Mouse (Mus musculus): ENCODE measurements around the gene Sppl2b. TPM values are rescaled to one million over a fixed set of nuclear protein-coding genes. Genes with fewer than 3 reads are reported as not detected.
A peak's percentile ranks its signal among the peaks of the same experiment; 100 is the strongest.
"Not testable (repeated sequence)": the region's sequence is repeated elsewhere in the genome, so short reads cannot be mapped to it uniquely, and the experiment has no call there.

Sppl2b gene
- polyA plus RNA-seq, 1 experiment, result 33.4 TPM

DNA sequence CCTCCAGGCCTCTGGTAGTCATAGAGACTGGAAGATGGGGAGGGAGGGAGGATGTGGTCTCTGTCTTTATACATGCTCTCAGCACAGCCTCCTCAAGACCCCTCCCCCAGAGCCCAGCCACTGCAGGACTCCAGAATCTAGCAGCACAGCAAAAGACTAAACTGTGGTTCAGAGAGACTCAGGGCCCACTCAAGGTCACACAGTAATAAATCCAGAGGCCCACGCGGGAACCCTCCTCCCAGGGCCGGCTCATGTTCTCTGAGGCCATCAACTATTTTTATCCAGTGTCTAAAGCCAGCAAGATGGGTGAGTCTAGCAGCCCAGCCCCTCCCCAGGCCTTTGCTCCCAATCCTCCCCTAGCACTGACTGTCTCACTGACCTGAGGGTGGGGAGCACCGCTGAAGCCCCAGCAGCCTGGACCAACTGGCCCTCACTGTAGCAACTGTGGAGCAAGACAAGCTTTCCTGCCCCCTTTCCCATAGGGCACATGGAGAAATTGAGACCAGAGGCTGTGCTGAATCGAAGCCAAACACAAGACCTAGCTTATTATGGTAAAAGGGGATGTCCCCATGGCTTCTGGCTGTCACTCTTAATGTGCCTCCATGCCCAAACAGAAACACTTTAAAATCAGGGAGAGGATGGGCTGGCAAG, 42.6 kb upstream of the Sppl2b start:
- no peaks in the 10 kb centered on the region for H3K36me3 ChIP-seq (replicated peaks; ENCODE audit: low read length)
- TF ChIP-seq FLI1 (IDR thresholded peaks at IDR 0.05; ENCODE audit: low read length) (no peak), GATA1 (IDR thresholded peaks at IDR 0.05; ENCODE audit: borderline replicate concordance, low read length) (no peak)
- H3K4me1 ChIP-seq, result peaks cover 48% of the 10 kb centered on the region
- no peaks in the 10 kb centered on the region for H3K9me3 ChIP-seq
- H3K27me3 ChIP-seq (replicated peaks), result peaks cover 49% of the 10 kb centered on the region
- H3K4me3 ChIP-seq (replicated peaks), result no peak overlapping the region

DNA sequence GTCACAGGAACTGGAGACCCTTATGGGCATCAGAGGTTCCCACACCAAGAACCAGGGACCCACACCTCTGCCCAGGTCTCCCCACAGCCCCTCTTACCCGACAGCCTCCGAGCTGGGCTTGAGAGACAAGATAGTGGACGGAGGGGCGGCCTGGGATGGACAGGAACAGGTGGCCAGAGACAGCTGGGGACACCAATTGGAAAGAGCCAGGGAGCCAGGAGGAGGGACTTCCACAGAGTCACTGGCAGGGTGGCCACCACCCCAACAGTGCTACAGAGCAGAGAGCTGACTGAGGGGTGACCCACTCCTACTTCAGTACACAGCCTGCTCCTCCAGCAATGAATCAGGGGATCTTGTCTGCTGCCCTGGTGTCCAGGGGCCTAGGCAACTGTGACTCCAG, 41.7 kb upstream of the Sppl2b start, which contains the start of gene Jsrp1:
TSS of gene Jsrp1 (minus strand) at position 133 of the 400 bp plus-strand sequence.
- Histone ChIP-seq H3K4me1 (peaks cover 42% of the 10 kb centered on the region), H3K36me3 (replicated peaks; ENCODE audit: low read length) (no peaks in the 10 kb centered on the region), H3K9me3 (no peaks in the 10 kb centered on the region), H3K4me3 (replicated peaks) (peak within 1 kb of the TSS; percentile 1), H3K27me3 (replicated peaks) (peaks cover 44% of the 10 kb centered on the region)
- no peak for TF ChIP-seq GATA1 (IDR thresholded peaks at IDR 0.05; ENCODE audit: borderline replicate concordance, low read length)
- TF ChIP-seq FLI1 (IDR thresholded peaks at IDR 0.05; ENCODE audit: low read length), result no peak

GRCm38 (mm10) chr10:80814800-80815199, 40.3 kb upstream of the Sppl2b start:
- no peak overlapping the region for H3K4me3 ChIP-seq (replicated peaks)
- TF ChIP-seq FLI1 (IDR thresholded peaks at IDR 0.05; ENCODE audit: low read length), result no peak
- no peak for TF ChIP-seq GATA1 (IDR thresholded peaks at IDR 0.05; ENCODE audit: borderline replicate concordance, low read length)
- peaks cover 45% of the 10 kb centered on the region for H3K4me1 ChIP-seq
- peaks cover 31% of the 10 kb centered on the region for H3K27me3 ChIP-seq (replicated peaks)
- H3K36me3 ChIP-seq (replicated peaks; ENCODE audit: low read length), result no peaks in the 10 kb centered on the region
- H3K9me3 ChIP-seq, result no peaks in the 10 kb centered on the region

DNA sequence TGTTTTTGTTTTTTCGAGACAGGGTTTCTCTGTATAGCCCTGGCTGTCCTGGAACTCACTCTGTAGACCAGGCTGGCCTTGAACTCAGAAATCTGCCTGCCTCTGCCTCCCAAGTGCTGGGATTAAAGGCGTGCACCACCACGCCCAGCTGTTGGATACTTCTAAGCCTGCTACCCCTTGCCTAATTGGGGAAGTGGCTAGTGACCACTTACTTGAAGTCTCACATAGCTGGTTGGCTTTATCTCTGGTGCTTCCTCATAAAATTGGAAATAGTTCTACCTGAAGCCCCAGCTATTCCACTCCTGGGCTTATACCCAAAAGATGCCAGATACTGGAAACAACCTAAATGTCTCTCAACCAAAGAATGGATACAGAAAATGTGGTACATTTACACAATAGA, 38.8 kb upstream of the Sppl2b start:
- H3K4me3 ChIP-seq (replicated peaks); H3K36me3 ChIP-seq (replicated peaks; ENCODE audit: low read length); H3K9me3 ChIP-seq: not testable (repeated sequence)
- Histone ChIP-seq H3K4me1 (peaks cover 34% of the 10 kb centered on the region), H3K27me3 (replicated peaks) (peaks cover 21% of the 10 kb centered on the region)

DNA sequence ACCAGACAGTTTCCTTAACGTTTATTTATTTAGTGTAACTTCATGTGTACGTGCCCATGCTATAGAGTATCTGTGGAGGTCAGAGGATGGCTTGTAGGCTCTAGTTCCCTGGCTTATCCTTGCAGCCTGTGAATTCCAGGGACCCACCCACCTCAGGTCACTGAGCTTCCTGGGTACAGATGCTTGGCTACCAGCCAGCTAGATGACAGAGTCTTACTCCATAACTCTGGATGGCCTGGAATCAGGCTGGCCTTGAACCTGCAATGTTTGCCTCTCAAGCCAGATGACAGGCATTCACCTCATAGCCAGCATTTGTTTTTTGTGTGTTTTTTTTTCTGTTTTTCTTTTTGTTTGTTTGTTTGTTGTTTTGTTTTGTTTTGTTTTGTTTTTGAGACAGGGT, 37.9 kb upstream of the Sppl2b start:
- H3K4me3 ChIP-seq (replicated peaks), result no peak overlapping the region
- no peaks in the 10 kb centered on the region for H3K9me3 ChIP-seq
- H3K4me1 ChIP-seq, result peaks cover 33% of the 10 kb centered on the region
- H3K27me3 ChIP-seq (replicated peaks), result peaks cover 15% of the 10 kb centered on the region
- H3K36me3 ChIP-seq (replicated peaks; ENCODE audit: low read length), result no peaks in the 10 kb centered on the region
- no peak for TF ChIP-seq FLI1 (IDR thresholded peaks at IDR 0.05; ENCODE audit: low read length)
- no peak for TF ChIP-seq GATA1 (IDR thresholded peaks at IDR 0.05; ENCODE audit: borderline replicate concordance, low read length)

- H3K36me3 ChIP-seq (replicated peaks; ENCODE audit: low read length); H3K9me3 ChIP-seq; H3K27me3 ChIP-seq (replicated peaks); H3K4me3 ChIP-seq (replicated peaks): not testable (repeated sequence)
- peaks cover 32% of the 10 kb centered on the region for H3K4me1 ChIP-seq
These were observed 37.1 kb upstream of the Sppl2b start for GRCm38 (mm10) chr10:80817955-80818354.

GRCm38 (mm10) chr10:80818599-80819281, 36.3 kb upstream of the Sppl2b start:
- H3K9me3 ChIP-seq, result no peaks in the 10 kb centered on the region
- H3K4me3 ChIP-seq (replicated peaks), result no peak overlapping the region
- TF ChIP-seq GATA1 (IDR thresholded peaks at IDR 0.05; ENCODE audit: borderline replicate concordance, low read length) (no peak), FLI1 (IDR thresholded peaks at IDR 0.05; ENCODE audit: low read length) (no peak)
- H3K36me3 ChIP-seq (replicated peaks; ENCODE audit: low read length), result no peaks in the 10 kb centered on the region
- H3K4me1 ChIP-seq, result peaks cover 35% of the 10 kb centered on the region
- H3K27me3 ChIP-seq (replicated peaks), result peaks cover 2% of the 10 kb centered on the region

GRCm38 (mm10) chr10:80819406-80819805, 35.7 kb upstream of the Sppl2b start:
- Histone ChIP-seq H3K4me3 (replicated peaks) (no peak overlapping the region), H3K36me3 (replicated peaks; ENCODE audit: low read length) (no peaks in the 10 kb centered on the region), H3K27me3 (replicated peaks) (peaks cover 2% of the 10 kb centered on the region), H3K9me3 (no peaks in the 10 kb centered on the region), H3K4me1 (peaks cover 41% of the 10 kb centered on the region)
- TF ChIP-seq GATA1 (IDR thresholded peaks at IDR 0.05; ENCODE audit: borderline replicate concordance, low read length), result no peak

DNA sequence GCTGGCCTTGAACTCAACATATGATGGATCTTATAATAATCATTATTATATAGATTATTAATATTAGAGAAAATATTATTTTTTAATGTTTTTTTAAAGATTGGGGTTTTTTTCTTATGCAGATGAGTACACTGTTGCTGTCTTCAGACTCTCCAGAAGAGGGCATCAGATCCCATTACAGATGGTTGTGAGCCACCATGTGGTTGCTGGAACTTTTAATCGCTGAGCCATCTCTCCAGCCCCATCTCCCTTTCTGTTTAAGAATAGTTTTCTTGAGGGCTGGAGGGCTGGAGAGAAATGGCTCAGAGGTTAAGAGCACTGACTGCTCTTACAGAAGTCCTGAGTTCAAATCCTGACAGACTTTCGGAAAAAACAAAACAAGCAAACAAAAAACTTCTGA, 33.1 kb upstream of the Sppl2b start:
- no peaks in the 10 kb centered on the region for H3K27me3 ChIP-seq (replicated peaks)
- H3K9me3 ChIP-seq, result no peaks in the 10 kb centered on the region
- no peaks in the 10 kb centered on the region for H3K36me3 ChIP-seq (replicated peaks; ENCODE audit: low read length)
- TF ChIP-seq FLI1 (IDR thresholded peaks at IDR 0.05; ENCODE audit: low read length), result no peak
- no peak for TF ChIP-seq GATA1 (IDR thresholded peaks at IDR 0.05; ENCODE audit: borderline replicate concordance, low read length)
- H3K4me3 ChIP-seq (replicated peaks), result peak overlapping the region; percentile 78
- H3K4me1 ChIP-seq, result peaks cover 49% of the 10 kb centered on the region

DNA sequence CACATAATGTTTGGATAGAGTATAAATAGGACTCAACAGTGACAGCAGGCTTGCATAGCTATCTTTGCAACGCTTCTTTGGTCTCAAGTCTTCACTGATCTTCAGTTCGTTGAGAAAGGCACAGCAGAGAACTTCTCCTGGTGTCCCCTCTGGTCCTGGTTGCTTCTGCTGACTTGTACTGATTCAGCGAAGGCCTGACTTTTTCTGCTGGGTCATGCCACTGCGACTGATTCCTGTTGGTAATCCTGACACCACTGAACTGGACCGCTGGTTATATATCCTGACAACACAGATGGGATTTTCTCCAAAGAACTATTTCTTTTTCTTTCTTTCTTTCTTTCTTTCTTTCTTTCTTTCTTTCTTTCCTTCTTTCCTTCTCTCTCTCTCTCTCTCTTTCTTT, 32.5 kb upstream of the Sppl2b start:
- H3K9me3 ChIP-seq, result no peaks in the 10 kb centered on the region
- TF ChIP-seq FLI1 (IDR thresholded peaks at IDR 0.05; ENCODE audit: low read length), result no peak
- TF ChIP-seq GATA1 (IDR thresholded peaks at IDR 0.05; ENCODE audit: borderline replicate concordance, low read length), result no peak
- peak overlapping the region; percentile 78 for H3K4me3 ChIP-seq (replicated peaks)
- peaks cover 51% of the 10 kb centered on the region for H3K4me1 ChIP-seq
- H3K36me3 ChIP-seq (replicated peaks; ENCODE audit: low read length), result peaks cover 3% of the 10 kb centered on the region
- H3K27me3 ChIP-seq (replicated peaks), result no peaks in the 10 kb centered on the region
